Mouse (Mus musculus) layer of hippocampus, adult 18-20 months (tissue): ENCODE measurements around the gene Car7. TPM values are rescaled to one million over a fixed set of nuclear protein-coding genes. Genes with fewer than 3 reads are reported as not detected.

ENCODE experiments used
- DNase-seq, 2 experiments: peaks; one replicate each; pipeline ENCODE4 v3.0.0; 2022; ENCODE audit warnings: low spot score in 2 of 2
- long read RNA-seq: library from polyadenylated mRNA; stranded (forward); transcript quantifications from one replicate; pipeline ENCODE4 v2.0.0, GENCODE M21; 2021
- total RNA-seq, 2 experiments: library from RNA; stranded (reverse); gene quantifications; 2 replicates each; pipeline ENCODE4 v1.2.3; 2021

Car7 gene
- 10 to 100 TPM; 13.7 to 18.2 TPM for total RNA-seq
- long read RNA-seq, transcript Car7-201 (7 exons, 1,538 nt), result major isoform, 9 of 11 reads
- long read RNA-seq, partial matches to known transcripts, result 0 of 11 reads
- long read RNA-seq, other reads (novel, unspliced or antisense), result 1 of 11 reads

DNA sequence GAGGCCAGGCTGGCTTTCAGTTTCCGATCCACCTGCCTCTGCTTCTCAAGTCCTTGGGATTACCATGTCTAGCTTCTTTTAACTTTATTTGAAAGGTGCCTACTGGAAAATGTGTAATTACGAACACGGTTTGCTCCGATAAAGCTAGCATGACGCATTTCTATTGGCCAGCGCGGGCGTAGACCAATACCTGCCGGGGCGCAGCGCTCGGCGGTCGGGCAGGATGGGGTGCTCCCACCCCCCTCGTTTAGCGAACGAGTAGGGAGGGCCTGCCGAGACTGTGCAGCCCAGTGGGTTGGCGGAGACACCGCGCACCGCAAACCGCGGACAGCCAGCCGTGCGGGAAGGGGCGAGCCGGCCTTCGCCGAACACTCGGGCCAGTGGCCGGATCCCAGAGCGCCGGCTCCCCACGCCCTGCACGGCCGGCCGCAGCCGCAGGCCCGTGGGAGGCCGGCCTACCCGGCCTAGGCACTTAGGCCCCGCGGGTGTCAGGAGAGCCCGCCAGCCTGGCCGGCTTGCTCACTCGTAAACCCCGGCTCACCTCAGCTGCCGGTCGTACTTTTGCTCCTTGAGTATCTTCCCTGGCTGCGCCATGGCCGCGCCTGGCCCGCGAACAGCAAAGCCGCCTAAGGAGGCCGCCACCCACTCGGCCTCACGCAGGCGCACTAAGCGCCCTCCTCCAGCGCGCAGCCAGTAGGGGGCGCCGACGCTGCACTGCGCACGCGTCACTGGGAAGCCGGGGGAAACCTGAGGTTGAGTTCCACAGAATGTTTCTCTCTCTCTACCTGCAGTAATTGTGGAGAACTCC lies at the start of gene Car7, which contains the start of gene Nae1:
Gene Car7, plus strand, starts transcription at position 719 of the 808 bp plus-strand sequence.
Gene Nae1, minus strand, starts transcription at position 667 of the 808 bp plus-strand sequence.
- DNase-seq, result peak; percentile 90 to 95

DNA sequence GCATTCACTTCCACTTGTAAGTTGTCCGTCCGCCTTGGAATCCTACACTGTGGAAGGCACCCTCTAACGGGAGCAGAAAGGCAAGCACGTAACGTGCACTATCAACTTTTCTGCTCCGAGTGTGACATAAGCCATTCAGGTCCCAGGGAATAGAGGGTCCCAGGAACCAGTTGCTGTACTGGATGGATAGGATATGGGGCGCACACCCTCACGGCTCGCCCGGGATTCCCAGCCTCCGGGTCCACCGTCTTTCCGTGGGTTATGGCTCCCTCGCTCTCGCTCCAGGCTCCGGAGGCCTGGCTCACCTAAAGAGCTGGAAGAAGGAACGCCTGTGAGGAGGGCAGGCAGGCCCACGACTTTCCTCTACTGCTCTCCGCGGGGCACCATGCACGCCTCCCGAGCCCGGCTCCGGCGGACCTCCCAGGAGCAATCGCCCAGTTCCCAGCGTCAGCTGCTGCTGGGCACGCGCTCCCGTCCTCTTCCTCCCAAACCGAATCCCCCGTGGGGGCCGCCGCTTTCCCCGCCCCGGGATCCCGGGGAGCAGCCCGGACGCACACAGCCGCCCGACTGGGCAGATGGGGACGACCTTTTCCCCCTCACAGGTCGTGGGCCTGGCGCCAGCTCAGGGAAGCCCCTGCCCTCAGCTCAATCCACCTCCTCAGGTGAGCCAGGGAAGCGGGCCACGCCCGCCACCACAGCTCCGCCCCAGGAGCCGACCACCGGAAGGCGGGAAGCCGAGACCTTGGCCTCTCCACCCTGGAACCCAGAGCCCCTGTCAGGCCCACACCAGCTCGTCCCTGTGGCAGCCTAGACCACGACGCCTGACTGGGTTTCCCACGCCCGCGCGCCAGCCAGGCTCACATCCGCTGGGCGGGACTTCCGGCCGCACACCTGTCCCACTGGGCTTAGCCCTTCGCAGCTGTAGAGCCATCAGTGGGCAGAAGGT lies 25.2 kb upstream of the Car7 start, which contains the start of gene Terb1:
Gene Terb1, minus strand, starts transcription at position 850 of the 946 bp plus-strand sequence.
- DNase-seq, result no peak

- DNase-seq, result no peak
Observed at GRCm38 (mm10) chr8:104510134-104510533, 24.4 kb upstream of the Car7 start.

DNA sequence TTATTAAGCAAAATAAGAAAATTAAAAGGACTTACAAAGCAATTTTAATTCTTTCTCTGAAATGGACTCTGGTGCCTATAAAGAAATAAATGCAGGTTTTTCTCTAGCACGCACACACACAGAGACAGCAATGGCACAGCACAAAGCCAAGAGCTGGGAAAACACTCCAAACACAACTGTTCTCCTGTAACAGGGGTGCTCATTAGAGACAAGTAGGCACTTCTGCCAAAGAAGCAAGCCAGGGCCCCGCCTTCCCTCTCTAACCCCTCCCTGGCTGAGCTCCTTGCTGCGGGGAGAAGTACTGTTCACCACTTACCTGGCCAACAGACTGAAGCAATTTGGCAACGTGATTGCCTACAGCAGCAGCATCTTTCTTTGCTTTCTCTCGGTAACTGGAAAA lies 16.6 kb upstream of the Car7 start:
- no peak for DNase-seq

GRCm38 (mm10) chr8:104529671-104530070 lies 4.8 kb upstream of the Car7 start:
- DNase-seq, result no peak

GRCm38 (mm10) chr8:104533551-104533950 lies 938 bp upstream of the Car7 start:
- no peak for DNase-seq

DNA sequence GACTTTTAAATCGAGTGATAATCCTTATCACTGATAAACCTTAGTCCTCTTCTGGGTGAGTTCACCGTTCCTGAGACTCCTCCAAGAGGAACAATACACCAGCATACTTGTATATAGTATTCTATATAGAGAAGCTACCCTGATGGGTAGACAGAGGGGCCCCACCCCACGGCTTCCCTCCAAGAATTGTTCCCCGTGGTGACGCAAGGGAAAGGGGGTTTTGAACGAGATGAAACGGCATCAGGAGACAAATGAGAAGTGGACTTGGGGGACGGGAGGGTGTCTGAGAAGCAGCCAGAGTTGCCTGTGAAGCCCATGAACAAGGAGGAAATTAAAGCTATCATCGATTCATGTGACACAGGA lies 271 bp downstream of the Car7 start:
- DNase-seq, result no peak

DNA sequence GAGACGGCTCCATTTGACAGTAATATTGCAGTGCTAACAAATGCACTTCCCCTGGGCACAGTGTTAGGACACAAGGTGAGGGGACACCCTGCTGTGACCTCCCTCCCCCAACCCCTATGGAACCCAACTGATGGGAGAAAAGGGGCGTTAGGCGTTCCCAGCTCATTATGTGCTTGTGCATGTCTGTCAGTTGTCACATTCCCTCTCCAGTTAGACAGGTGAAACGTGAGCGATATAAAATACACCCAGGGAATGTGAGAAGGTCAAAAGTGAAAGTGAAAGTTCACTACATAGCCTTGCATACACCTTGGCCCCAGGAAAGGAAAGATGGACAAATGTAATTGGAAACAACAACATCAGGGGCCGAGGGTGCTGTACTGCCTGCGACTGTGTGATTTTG lies 889 bp downstream of the Car7 start:
- DNase-seq, result no peak

GRCm38 (mm10) chr8:104536028-104536427 lies 1.5 kb downstream of the Car7 start:
- DNase-seq, result no peak

DNA sequence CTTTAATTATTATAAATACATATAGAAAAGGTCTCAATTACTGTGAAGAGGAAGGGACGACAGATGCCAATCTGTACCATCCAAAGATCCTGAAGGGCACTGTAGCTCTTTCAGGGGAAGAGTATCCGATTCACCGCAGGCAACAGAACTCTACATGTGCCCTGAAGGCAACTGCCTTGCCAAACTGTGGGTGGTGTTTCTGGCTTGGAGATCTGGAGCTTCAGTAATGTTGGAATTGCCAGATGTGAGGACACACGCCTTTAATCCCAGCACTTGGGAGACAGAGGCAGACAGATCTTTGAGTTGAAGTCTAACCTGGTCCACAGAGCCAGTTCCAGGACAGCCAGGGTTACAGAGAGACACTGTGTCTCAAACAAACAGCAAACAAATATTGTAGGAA lies 4.4 kb downstream of the Car7 start:
- no peak for DNase-seq

- DNase-seq, result peak; percentile 37 to 68
Observed at GRCm38 (mm10) chr8:104539566-104539965, 5.1 kb downstream of the Car7 start.

DNA sequence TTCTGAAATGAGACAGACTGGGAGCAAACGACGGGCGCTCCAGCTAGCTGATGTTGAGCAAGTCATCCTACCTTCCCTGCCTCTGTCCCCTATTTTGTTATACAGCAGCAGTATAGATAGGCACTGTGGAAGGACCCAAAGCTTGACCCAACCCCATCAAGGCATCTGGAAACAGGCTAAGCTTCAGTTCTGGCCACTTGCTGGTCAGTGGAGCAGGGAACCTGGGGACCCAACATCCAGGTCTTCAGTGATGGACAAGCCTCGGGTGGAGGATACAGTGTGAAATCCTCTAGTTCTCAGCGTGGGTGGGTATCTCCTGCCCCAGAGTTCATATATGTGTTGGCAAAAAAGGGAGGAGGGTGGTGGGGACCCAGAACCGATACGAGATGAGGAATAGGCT lies 5.7 kb downstream of the Car7 start:
- DNase-seq, result no peak

- peak; percentile 37 to 59 for DNase-seq
Observed at GRCm38 (mm10) chr8:104540710-104541514, 6.4 kb downstream of the Car7 start.

DNA sequence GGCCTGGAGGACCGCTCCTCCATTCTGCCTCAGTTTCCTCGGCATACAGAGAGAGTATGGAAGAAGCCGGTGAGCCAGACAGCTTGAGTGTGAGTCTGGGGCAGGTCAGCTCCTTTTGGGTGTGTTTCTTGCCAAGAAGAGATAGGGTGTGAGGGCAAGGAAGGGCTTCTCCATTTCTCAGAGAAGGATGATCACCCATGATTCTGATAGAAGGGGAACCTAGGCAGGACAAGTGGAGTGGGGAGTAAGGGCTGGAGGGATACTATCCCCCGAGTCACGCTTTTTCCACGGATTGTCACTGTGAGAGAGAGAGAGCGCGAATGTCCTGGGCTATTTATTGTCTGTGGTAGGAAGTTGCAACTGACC lies 7.0 kb downstream of the Car7 start:
- DNase-seq, result no peak

DNA sequence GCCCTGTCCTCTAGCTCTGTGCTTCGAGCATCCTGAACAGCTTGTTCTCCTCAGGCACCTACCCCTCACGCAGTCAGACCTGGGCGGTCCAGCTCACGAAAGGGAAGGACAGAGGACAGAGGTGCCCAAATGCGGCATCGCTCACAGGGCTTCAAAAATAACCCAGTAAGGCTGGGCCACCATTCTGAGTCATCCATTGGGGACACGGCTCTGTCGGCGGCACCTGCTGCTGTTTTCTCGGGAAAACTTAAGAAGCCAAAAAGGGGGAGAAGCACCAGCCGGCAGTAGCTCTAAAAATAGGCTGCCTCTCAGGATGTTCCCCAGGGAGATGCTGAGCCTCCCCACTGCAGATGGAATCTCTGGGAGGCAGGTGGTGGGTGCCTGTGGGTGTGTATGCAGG lies 7.7 kb downstream of the Car7 start:
- peak; percentile 70 to 71 for DNase-seq

- DNase-seq, result no peak
Observed at GRCm38 (mm10) chr8:104543440-104544045, 9.1 kb downstream of the Car7 start.

DNA sequence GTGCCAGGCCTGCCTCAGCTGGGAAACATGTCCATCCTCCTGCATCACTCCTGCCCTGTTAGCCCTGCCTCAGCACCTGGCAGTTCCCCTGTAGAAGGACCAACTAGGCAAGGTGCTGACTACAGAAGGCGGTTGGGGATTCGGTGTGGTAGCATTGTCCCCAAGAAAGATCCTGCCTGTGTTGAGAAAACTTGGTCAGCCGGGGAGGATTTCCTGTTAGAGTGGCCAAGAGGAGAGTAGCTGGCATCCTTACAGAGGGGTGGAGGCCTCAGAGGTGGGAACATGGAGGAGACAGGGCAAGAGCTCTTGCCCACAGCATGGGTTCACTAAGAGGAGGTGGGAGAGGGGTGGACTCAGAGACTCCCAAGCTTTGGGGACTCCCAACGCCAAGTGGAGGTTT lies 20.7 kb downstream of the Car7 start:
- DNase-seq, result no peak

- no peak for DNase-seq
Observed at GRCm38 (mm10) chr8:104557226-104557625, 22.7 kb downstream of the Car7 start.

GRCm38 (mm10) chr8:104560731-104561130 lies 26.2 kb downstream of the Car7 start:
- no peak for DNase-seq

DNA sequence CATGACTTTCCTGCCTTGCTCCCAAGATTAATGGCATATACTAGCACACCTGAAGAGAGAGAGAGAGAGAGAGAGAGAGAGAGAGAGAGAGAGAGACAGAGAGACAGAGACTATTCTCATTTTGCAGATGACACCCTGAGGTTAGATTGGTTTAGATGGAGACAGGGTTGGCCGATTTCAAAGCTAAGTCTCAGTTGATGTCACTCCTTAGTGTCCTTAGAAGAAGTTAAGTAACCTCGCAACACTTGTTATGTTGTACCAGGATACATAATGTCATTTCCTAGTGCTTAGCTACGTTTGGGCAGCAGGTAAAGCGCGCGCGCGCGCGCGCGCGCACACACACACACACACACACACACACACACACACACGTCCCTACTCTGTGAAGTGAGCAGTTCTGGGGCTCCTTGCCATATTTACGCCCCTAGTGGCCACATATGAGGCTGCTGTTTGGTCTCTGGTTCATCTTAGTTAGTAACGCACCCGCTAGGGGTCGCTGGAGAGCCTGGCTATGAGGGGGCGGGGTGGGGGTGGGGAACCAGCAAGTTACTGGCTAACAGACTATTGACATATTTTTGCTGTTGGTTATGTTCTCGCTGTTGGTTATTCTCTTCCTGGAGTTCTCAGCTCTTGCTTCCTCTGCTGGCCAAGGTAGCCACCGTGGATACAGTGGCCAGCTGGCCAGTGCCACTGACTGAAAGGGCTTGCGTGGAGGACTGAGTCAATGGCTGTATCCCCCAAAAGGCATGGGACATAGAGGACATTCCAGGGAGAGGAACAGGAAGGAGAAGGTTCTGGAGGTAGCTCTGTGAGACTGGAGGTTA lies 30.4 kb downstream of the Car7 start:
- DNase-seq, result peak; percentile 51 to 91
